Mouse (Mus musculus) ZHBTc4 (cell line): ENCODE measurements at regions not wholly inside any gene's neighbourhood (a gene's known extent, or its start where the extent isn't known, plus 50 kb on each side); places are given as distances from the start of the nearest gene placed in this dataset.

Source experiments
- DNase-seq: peaks from one replicate; pipeline ENCODE4 v3.0.0-alpha.2; 2011; ENCODE audit warnings: low read depth, low spot score

- DNase-seq: no peak
These were observed 82.0 kb downstream of the Cth start for GRCm38 (mm10) chr3:157842872-157843271.

GRCm38 (mm10) chr3:157841164-157841719 lies 83.6 kb downstream of the Cth start:
- no peak for DNase-seq

DNA sequence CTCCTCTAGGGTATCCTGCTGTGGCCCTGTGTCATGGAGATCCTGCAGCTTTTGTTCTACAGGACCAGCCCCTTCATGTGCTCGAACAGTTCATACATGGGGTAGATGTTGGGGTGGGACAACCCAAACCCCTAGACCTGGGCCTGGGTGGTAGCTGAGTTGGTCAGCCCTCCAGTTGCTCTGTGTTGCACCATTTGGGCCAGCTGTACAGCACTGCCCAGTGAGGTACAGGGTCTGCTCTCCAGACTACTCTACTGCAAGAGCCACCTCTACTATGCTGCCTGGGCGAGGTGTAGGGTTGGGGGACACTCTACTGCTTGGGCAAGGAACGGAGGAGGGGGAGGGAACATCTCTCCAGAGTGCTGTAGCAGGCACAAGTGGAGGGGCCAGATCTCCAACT lies 120.6 kb downstream of the Cth start:
- DNase-seq: peak; percentile 10

- DNase-seq: no peak
These were observed 121.5 kb downstream of the Cth start for GRCm38 (mm10) chr3:157803356-157803755.

- no peak for DNase-seq
These were observed 137.2 kb downstream of the Cth start for GRCm38 (mm10) chr3:157787559-157788256.

DNA sequence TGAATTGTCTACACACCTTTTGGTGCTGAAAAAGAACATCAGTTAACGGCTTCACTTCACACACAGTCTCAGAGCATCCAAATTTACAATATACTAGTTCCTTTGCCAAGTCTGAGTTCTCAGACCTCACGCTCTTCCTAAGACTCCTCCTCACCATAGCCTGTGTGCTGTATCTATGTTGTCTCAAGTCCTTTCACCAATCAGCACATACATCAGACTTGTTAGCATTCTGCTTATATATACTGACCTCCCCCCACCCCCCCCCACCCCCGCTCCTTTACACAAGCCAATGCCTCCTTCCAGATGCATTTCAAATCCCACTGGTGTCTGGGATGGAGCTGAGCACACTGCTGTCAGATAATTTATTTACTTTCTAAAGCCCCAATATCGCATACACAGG lies 143.8 kb downstream of the Cth start:
- DNase-seq: no peak

- no peak for DNase-seq
These were observed 147.1 kb downstream of the Cth start for GRCm38 (mm10) chr3:157777779-157778178.

DNA sequence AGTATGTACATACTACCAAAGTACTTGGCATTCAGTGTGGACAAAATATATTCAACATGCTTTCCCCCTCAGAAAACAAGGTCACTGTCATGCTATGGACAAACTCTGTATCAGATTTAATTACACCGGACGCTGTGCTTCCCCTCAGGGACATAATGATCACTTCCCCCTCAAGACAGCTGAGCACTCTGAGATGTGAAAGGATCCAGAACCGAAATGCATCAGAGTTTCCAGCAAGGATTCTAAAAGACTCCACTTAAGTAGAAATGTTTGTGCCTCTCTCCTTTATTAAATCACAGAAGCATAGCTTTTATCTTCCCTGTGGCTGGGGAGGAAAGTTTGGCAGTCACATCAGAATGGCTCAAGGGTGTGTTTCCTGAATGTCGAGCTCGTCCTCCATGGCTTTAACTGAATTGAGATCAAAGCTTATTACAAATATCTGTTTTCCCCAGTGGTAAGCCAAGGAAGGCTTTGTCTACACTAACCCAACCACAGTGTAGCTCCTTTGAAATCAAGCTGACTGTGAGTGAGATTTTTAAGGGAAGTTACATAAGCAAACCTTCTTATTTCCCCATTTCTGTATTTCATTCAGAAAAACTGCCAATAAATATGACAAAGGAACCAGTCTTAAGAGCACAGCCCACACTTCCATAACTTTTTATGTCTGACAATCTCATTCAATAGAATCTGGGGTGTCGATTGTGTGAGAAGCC lies 161.2 kb downstream of the Cth start:
- no peak for DNase-seq

GRCm38 (mm10) chr3:157759856-157760255 lies 165.0 kb downstream of the Cth start:
- DNase-seq: no peak

GRCm38 (mm10) chr3:157754826-157755225 lies 170.1 kb downstream of the Cth start:
- DNase-seq: no peak

GRCm38 (mm10) chr3:157750266-157750665 lies 174.6 kb downstream of the Cth start:
- no peak for DNase-seq

DNA sequence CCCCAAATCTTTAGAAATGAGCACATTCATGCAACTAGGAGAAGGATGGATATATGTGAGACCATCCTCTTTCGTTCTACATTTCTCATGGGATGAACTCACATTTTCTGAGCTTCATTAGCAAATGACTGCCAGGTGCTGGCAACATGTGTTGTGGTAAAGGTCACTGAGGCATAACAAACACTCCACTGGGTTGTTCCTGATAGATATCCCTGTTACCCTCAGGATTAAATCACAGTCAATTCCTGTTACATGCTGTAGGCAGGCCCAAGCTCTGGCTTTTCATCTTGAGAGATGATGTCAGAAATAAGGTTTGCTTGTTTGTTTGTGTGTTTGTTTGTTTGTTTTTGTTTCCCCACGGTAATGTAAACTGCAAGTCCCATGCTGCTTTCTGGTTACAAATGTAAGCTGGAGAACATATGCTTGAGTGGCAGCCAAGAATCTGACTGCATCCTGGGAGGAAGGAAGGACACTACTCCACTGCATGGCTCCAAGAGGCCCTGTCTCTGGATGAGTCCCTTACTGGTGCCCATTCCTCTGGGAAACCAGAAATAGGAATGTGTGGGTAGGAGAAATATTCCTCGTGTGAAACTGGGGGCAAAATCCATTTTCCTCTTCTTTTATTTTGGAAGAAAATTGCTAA lies 176.4 kb downstream of the Cth start:
- no peak for DNase-seq

- DNase-seq: no peak
These were observed 176.3 kb downstream of the Ptger3 start for GRCm38 (mm10) chr3:157743000-157743399.

GRCm38 (mm10) chr3:157739628-157740294 lies 173.1 kb downstream of the Ptger3 start:
- DNase-seq: no peak

DNA sequence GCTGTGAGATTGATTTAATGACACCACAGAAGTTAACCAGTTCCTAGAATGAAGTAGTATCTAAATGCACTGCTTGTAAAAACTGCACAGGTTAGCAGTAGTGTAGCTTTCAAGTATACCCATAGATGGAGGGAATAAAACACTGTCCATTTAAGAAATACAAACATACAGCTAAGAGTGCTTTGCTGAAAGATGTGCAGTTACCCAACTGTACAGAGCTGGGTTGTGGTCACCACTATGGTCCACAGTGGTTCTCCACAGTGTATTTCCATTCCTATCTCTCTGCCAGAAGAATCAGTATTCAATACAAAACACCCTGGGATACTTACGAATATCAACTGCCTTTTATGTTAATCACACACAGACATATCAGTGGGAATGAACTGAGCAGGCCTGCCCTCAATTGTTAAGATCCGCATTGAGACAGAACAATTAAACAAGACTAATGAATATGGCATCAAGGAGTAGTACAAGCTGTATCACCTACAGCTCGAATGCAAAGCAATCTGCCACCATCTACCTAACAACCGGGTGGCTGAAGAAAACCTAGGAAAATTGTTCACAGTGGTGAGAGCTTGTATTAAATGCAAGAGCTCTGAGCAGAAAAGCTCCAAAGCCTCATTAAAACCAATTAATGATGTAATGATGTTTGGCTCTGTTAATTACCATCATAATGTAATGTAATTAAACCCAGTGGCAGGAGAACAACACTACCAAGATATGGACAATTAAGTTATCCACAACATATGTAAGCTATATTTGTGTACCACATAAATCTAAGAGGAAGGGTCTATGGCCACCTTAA lies 165.6 kb downstream of the Ptger3 start:
- no peak for DNase-seq

DNA sequence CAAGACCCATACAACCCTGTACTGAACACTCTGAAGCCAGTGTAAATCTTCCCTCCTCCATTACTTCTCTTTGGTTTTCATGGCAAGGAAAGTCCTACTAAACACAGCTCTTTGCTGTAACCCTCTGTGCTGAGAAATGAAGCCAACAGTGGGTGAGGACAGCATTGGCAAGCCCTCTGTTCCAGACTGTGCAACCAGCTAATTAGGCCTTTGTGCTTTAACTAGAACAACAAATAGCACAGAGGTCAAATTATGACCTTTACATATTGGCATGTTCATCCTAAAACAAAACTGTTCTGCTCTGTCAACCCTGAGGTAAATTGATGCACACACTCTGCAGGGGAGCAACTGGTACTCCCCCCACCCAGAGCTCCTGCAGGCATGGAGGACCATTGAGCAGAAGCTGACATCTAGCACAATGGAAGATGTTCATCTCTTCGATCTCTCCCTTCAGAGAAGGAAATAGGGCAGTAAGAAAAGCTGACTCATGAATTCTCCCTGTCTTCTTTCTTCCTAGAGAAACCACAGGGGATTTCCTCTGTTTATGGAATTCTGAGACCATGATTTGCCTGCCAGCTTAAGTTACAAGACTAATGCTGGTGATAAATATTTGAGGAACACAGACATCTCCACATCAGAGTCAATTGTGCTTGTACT lies 163.1 kb downstream of the Ptger3 start:
- no peak for DNase-seq

DNA sequence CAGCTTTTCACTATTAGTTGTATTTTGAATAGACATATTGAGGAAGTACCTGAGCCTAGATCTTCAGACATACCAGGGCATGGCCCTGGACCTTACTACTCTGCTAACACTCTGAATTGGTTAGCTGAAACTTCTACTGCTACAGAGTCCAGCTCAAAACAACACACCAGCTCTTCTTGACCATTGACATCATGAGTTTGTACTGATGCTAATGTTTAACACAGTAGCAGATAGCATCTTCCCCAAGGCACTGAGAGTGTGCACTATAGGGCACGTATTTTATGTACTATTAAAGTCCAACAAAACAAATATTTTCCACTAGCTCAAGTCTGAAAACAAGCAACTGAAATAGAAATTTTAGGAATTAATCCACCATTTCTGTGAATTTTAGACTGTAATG lies 157.8 kb downstream of the Ptger3 start:
- DNase-seq: no peak

DNA sequence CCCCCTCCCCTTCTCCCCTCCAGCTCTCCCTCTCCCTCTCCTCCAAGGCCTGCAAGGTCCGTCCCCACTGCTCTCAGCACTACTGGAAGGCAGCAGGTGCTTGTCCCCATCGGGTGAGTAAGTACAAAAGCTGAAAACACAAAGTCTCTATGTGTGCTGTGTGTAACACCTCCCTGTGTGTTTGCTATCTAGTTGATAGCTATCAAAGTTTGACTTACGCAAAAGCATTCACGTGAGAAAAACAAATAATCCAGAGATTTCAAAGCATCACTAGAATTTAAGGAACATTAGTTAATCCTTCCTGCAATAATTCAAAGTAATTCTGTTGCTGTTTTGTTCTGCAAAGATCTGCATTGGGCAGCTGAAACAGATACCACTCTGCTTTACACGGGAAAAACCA lies 156.5 kb downstream of the Ptger3 start:
- DNase-seq: no peak

DNA sequence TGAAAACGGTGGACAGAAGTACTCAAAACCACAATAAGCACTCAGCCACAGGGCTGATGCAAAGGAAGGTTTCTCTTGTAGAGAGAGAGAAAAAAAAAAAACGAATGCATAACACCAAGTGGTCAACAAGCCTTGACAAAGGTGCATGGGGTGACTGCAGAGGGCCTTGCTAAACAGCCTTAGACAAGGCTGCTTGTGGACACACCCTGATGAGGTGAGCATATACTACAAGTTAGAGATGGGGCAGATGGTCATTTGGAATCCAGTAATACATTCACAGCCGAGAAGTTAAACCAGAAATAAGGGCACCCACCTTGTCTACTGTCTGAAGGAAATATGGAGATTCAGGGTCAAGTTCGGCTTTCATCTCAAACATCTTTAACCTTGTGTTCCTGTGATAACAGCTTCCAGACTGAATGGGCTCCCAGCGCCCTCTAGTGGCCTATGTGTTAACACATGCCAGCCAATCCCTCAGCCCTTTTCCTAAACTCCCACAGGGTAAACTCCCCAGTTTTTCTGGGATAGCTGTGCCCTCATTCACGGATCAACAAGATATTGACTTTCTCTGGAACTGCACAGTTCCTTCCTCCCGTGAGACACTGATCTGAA lies 150.7 kb downstream of the Ptger3 start:
- DNase-seq: peak; percentile 79

DNA sequence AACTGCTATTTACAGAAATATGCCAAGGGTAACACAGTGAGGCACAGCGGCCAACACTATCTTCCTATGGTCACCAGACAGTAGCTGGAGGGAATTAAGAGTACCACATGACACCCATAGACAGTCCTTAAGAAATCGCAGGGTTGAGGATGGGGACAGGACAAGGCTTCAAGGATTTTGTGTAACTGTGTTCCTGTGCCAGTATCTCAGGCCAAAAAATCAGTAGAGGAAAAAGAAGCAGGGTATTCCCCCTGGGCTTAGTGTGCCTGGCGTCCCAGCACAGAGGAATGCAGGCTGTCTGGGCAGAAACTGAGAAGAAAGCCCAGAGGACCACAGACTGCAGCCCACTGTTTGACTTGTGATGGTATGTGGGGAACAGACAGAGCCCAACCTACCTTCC lies 147.3 kb downstream of the Ptger3 start:
- DNase-seq: no peak
